Mouse (Mus musculus) cerebellum, adult 2 months (tissue): Measurements from ENCODE around the gene Ank2. TPM values are rescaled to one million over a fixed set of nuclear protein-coding genes. Genes with fewer than 3 reads are reported as not detected.
A peak's percentile ranks its signal among the peaks of the same experiment; 100 is the strongest.

ENCODE experiments used
- DNase-seq, 2 experiments: peaks; one replicate each; pipeline ENCODE4 v3.0.0; 2021
- H3K27ac ChIP-seq: fragments of 200-500 bp; 2 replicates; pipeline ENCODE4 v1.5.1; 2012; ENCODE audit warnings: low read length, control low read depth, inconsistent platforms; ENCODE audit not compliant: insufficient read depth
- H3K27me3 ChIP-seq: fragments of 200-500 bp; 2 replicates; pipeline ENCODE4 v1.6.1; 2012; ENCODE audit warnings: inconsistent platforms, mild to moderate bottlenecking, low read length, moderate library complexity; ENCODE audit not compliant: control insufficient read depth, insufficient read depth
- H3K4me1 ChIP-seq: fragments of 200-500 bp; 2 replicates; pipeline ENCODE4 v1.6.1; 2011; ENCODE audit warnings: low read length; ENCODE audit not compliant: control insufficient read depth, insufficient read depth
- H3K4me3 ChIP-seq: fragments of 200-500 bp; replicated peaks from 2 replicates; pipeline ENCODE3; 2011; ENCODE audit warnings: mild to moderate bottlenecking, low read depth, low read length, control low read depth; ENCODE audit not compliant: insufficient read depth
- CTCF ChIP-seq: fragments of 200-500 bp; IDR thresholded peaks from 2 replicates; pipeline ENCODE4 v1.5.1; 2011; ENCODE audit warnings: low read depth, mild to moderate bottlenecking, control low read depth, low read length, moderate library complexity, borderline replicate concordance; ENCODE audit not compliant: insufficient read depth
- POLR2A ChIP-seq: fragments of 200-500 bp; IDR thresholded peaks from 2 replicates; pipeline ENCODE4 v1.6.1; 2011; ENCODE audit warnings: low read length, control low read depth, borderline replicate concordance; ENCODE audit not compliant: insufficient read depth
- WGBS: fragments of 180-500 bp; shearing (Covaris S2); methylation state at CpG from one replicate; pipeline ENCODE4 v1.1.7; 2018; 5-methylcytosine and 5-hydroxymethylcytosine counted together
- polyA plus RNA-seq: library from polyadenylated mRNA; depleted of rRNA; stranded (reverse); fragments of >200 nt; gene quantifications from 2 replicates; pipeline ENCODE4 v1.2.3, GENCODE M21; 2012

The Ank2 gene
- polyA plus RNA-seq, 1 experiment: 457 TPM

GRCm38 (mm10) chr3:127109413-127109812, 389.7 kb downstream of the Ank2 start:
- Histone ChIP-seq H3K4me3 (no peak overlapping the region), H3K27ac (no peak overlapping the region), H3K4me1 (peaks cover 47% of the 10 kb centered on the region), H3K27me3 (no peaks in the 10 kb centered on the region)
- DNase-seq: peak in 1 of 2 experiments; percentile 47
- WGBS: 10% methylated on average over 3 of the region's 3 CpGs
- no peak for TF ChIP-seq POLR2A
- no peak for TF ChIP-seq CTCF

GRCm38 (mm10) chr3:127108481-127108880, 390.7 kb downstream of the Ank2 start:
- TF ChIP-seq CTCF (no peak), POLR2A (no peak)
- WGBS: 12% methylated on average over 2 of the region's 2 CpGs
- H3K4me3 ChIP-seq: no peak overlapping the region
- peak overlapping the region; percentile 76 for H3K27ac ChIP-seq
- no peaks in the 10 kb centered on the region for H3K27me3 ChIP-seq
- H3K4me1 ChIP-seq: peaks cover 47% of the 10 kb centered on the region
- DNase-seq: peak in 1 of 2 experiments; percentile 62

DNA sequence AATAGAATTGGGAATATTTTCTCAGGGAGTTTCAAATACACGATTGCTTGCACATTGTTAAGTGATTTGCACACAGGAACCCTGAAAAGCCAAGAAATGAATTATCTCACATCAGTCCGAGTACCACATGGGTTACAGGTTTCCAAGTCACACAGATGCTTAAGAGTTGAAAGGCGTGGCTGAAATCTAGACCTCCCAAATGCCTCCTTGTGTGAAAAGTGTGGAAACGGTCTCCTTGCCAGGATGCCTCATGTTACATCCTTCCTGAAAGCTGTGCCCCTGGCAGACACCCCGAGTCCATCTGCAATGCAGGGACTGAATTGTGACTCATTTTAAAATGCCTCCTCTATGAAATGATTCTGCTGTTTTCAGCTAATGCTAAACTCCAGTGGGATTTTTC, 391.9 kb downstream of the Ank2 start:
- 10% methylated on average over 5 of the region's 5 CpGs for WGBS
- Histone ChIP-seq H3K27ac (no peak overlapping the region; the same call in 1 of the 2 replicates), H3K4me3 (no peak overlapping the region), H3K4me1 (peaks cover 42% of the 10 kb centered on the region), H3K27me3 (no peaks in the 10 kb centered on the region)
- DNase-seq: peak; percentile 76 to 88
- TF ChIP-seq CTCF: no peak
- TF ChIP-seq POLR2A: no peak

GRCm38 (mm10) chr3:127101326-127101725, 397.8 kb downstream of the Ank2 start:
- Histone ChIP-seq H3K4me3 (no peak overlapping the region), H3K27me3 (no peaks in the 10 kb centered on the region), H3K4me1 (peaks cover 17% of the 10 kb centered on the region), H3K27ac (no peak overlapping the region)
- no peak for DNase-seq
- TF ChIP-seq POLR2A (no peak), CTCF (no peak)
- 97% methylated on average over 1 of the region's 1 CpGs for WGBS

- Histone ChIP-seq H3K27ac (no peak overlapping the region), H3K4me3 (no peak overlapping the region), H3K4me1 (peaks cover 7% of the 10 kb centered on the region), H3K27me3 (no peaks in the 10 kb centered on the region)
- WGBS: 70% methylated on average over 1 of the region's 1 CpGs
- TF ChIP-seq POLR2A (no peak), CTCF (no peak)
- peak in 1 of 2 experiments; percentile 39 for DNase-seq
Measured at GRCm38 (mm10) chr3:127097745-127098144, 401.4 kb downstream of the Ank2 start.

- Histone ChIP-seq H3K27me3 (no peaks in the 10 kb centered on the region), H3K4me1 (peaks cover 7% of the 10 kb centered on the region), H3K4me3 (no peak overlapping the region), H3K27ac (no peak overlapping the region)
- WGBS: 94% methylated on average over 1 of the region's 1 CpGs
- DNase-seq: no peak
- TF ChIP-seq POLR2A (no peak), CTCF (no peak)
Measured at GRCm38 (mm10) chr3:127097106-127097505, 402.0 kb downstream of the Ank2 start.

DNA sequence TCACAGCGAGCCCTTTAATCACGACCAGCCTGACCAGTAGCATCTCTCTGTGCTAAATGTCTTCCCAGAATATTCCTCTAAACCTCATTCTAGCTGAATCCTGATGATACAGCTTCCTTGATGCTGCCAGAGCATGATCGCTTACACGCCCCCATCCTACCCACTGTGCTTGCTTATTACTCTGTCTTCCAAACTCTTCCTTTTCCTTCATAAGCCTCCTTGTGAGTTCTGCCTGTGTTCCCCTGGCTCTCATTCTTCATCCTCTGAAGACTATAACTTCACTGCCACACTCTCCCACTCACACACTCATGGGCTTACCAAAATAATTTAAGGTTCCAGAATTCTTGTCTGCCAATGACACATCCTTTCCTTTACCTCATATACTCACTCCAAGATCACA, 405.5 kb downstream of the Ank2 start:
- Histone ChIP-seq H3K27ac (no peak overlapping the region), H3K4me1 (peaks cover 7% of the 10 kb centered on the region), H3K27me3 (no peaks in the 10 kb centered on the region), H3K4me3 (no peak overlapping the region)
- no peak for DNase-seq
- 87% methylated on average over 4 of the region's 4 CpGs for WGBS
- no peak for TF ChIP-seq POLR2A
- TF ChIP-seq CTCF: no peak

DNA sequence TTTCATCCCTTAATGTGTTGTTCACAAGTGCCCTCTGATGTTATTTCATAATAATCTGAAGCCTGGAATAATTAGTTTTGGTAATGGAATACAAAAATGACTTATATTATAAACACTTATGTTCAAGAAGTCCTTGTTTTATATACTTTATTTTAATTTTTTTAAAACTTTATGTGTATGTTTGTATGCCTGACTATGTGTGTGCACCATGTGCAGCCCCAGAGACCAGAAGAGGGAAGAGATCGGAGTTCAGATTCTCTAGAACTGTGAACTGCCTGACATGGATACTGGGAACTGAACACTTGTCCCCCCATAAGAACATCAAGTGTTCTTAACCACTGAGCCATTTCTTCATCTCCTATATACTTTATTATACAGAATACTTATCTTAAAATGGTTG, 411.6 kb downstream of the Ank2 start:
- H3K27me3 ChIP-seq: no peaks in the 10 kb centered on the region
- TF ChIP-seq CTCF (no peak), POLR2A (no peak)
- no peak for DNase-seq
- no peak overlapping the region for H3K27ac ChIP-seq
- peaks cover 5% of the 10 kb centered on the region; the same call in 1 of the 2 replicates for H3K4me1 ChIP-seq
- no peak overlapping the region for H3K4me3 ChIP-seq
- WGBS: 74% methylated on average over 1 of the region's 1 CpGs
